Mouse (Mus musculus) cerebellum, postnatal 36 days (tissue): ENCODE results near the gene Fgfr2.

Source experiments
- DNase-seq, 2 experiments: peaks; one replicate each; pipeline ENCODE4 v3.0.0; 2021 to 2022; ENCODE audit warnings: mixed read lengths in 2 of 2

Fgfr2 gene

DNA sequence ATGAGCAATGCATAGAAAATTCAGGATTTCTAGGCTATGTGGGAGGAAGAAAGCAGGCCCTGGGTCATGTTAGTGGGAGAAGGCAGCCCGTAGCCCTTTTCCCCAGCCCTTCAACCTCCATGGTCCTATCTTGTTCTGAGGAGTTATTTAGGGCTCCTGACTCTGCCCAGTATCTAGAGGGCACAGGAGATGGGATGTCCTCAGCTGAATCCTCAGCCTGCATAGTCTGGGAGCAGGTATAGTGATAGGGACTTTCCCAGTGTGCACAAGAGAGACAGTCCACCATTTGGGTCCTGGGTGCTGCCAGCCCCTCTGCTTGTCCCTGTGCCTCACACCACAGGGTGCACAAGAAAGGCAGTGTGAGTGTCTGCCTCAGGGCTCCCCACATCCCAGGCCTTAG is 2144.6 kb downstream of the Fgfr2 start:
- no peak for DNase-seq

DNA sequence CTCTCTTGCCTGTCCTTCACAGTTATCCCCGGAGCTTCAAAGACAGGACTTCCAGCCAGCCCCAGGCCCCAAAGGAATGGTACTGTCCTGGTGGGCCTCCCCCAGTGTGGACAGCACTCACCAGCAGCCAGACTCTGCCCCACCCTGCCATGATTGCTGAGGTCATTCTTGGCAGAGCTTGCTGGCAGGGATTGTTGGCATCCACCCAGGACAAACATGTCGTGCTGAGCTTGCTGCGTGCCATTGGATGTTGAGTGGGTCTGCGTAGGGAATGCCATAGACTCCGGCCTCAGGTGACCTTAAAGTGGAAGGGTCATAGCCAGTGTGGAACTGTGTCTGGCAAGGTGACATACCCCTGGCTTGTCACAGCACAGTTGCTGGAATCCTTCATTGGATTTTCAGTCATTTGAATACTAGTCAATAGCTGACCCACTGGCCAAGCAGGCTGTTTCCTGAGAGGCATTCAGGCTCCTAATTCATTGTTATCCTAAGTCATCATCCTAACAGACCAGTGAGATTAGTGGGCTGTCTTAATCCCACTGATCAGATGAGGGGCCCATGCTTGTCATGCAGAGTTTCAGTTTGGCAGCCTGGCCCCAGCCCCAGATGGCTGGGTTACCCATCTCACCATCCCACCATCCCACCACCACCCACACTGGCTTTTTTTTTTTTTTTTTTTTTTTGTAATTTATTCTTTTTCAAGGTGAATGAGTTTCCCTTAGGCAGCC is 2145.2 kb downstream of the Fgfr2 start:
- DNase-seq, result peak; percentile 86 to 90

DNA sequence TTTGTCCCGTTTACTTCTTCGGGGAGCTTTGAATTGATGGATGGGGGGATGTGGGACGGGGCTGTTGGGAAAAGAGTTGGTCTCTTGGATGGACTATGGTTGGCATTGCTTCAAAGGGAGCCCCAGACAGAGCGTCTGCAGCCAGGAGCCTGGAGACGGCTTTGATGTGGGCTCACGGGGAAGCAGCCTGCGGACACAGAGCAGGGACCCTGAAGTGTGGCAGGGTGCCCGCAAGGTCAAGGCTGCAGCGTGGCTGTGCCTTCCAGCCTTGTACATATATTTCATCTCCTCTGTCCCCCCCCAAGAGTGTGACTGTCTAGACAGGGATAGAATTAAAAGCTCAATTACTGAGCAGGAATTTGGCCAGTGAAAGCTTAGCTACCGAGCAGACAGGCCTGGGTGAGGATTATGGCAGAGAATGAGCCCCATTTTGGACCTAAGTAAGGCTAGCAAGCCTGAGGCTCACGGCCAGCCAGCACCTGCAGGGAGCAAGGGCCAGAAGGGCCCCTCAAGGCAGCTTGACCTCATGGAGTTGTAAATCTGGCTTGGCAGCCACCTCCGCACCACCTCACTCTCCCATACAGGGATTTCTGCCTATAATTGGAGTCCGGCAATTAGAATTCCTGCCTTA is 2146.7 kb downstream of the Fgfr2 start:
- DNase-seq, result peak in 1 of 2 experiments; percentile 35

DNA sequence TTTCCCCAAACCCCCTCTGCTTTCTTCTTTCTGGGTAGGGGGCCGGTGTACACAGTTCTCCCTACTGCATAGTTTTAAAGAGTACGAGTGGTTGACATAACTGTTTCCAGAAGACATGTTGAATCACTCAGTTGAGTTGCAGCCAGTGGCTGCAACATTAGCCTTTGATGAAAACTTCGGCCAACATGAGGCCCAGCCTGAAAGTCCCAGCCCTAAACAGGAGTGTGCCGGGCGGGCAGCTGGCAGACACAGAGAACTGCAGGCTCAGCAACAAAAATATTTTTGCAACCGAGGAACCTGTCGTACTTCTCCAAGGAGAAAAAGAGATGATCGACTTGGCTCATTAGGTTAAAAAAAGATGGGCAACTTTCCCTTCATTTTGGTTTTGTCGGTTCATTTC is 2150.4 kb downstream of the Fgfr2 start:
- no peak for DNase-seq

DNA sequence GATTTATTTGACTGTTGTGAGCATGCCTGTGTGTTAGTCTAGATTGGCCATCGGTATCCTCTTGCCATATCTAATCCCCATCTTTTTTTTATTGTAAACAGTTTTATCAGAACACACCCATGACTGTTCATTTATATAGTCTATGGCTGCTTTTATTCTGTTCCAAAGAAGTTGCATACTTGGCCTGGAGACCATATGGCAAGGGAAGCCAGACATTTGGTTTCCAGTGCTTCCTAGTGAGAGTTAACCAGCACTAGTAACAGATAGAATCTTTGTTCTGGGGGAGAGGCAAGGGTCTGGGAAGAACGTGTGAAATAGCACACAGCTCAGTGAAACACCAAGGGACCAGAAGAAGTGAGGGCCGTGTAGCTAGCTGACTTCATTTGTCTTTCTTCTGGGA is 2153.6 kb downstream of the Fgfr2 start:
- DNase-seq, result no peak

DNA sequence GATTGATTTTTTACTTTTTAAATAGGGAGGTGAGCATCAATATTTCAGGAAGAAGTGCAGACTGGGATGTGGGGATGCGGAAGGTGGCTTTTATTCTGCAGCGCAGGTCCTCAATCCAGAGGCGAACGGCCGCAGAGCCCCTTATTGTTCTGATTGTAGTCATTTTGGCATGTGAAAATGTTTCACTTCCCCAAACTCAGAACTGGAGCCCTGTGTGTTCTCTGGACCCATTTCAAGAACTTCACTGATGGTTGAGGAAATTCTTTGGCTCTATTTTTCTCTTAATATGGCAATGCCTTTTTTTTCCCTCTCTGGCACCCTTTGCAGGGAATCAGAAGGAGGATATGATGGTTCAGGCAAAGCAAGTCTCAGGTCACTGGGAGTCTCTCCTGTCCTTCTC is 2154.1 kb downstream of the Fgfr2 start:
- no peak for DNase-seq

DNA sequence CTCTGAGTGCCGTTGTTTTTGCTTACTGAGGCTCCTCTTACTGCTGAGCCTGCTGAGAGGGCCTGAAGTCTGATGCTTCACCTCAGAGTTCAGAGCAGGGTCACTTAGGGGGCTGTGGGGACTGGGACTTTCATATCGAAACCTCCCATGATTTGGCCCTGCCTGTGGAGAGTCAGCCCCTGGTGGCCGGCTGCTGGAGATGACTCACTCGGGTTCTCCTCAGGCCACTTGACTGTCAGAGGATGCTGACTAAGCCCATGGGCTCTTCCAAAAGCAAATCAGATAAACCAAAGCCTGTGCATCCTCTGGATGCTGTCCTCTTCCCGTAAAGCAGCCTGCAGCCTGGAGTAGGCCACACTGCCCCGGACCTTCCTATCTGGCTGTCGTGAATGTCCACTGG is 2154.6 kb downstream of the Fgfr2 start:
- DNase-seq, result peak; percentile 28 to 39

DNA sequence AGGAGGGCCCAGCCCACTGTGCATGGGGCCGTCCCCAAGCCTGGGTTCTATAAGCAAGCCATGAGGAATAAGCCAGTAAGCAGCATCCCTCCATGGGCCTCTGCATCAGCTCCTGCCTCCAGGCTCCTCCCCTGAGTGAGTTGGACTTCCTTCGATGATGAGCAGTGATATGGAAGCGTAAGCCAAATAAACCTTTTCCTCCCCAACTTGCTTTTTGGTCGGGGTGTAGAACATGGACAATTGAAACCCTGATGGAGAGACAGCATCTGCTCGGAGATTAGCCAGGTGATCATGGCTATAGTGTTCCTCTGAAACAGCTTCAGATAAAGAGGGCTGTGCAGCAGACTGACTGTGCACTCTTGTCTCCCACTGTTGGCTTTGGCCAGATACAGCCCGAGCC is 2155.2 kb downstream of the Fgfr2 start:
- no peak for DNase-seq

DNA sequence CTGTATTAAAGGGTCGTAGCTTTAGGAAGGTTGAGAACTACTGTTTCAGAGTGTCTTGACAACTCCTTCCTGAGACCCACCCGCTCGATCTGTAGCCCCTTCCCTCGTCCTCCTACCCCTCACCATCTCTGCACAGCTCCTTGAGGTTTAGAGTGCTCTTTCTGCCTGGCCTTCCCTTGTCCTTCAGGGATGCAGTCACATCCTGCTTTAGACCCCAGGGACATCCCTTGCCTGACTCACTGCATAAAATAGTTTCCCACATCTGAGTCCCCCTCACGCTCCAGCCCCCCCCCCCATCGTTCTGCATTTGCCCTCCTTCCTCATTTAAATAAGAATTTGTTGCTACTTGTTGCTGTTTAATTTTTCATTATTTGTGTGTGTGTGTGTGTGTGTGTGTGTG is 2156.3 kb downstream of the Fgfr2 start:
- no peak for DNase-seq

DNA sequence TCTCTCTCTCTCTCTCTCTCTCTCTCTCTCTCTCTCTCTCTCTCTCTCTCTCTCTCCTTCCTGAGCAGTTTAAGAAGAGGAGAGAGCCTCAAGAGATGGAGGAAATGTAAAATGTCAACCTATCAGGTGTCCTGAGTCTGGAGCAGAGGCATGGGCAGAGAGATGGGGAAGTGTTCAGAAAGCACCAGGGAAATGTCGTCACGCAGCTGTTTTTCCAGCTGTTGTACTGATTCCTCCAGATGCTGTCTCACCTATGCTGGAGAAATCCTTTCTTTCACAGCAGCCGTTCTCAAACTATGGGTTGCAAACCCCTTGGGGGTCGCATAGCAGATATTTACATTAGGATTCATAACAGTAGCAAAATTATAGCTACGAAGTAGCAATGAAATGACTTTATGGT is 2156.7 kb downstream of the Fgfr2 start:
- no peak for DNase-seq

DNA sequence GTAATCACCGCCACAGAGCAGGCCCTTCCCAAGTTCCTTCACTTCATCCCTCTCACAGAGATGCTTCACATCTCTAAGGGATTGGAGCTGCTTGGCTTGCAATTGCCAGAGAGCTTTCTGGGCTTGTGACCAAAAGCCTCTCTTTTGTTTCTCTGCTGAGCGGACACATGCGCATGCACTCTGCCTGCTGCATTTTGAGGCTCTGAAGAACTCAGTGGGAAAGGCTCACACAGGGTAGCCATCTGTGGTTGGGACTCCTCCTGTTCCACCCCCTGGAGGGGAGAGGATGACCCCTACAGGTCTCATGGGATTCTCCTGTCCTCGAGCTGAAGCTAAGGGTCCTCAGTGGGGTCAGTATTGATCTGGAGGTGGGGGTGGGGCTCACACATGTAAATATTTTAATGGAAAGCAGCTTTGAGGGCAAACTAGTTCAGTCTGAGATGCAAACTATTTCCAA is 2157.2 kb downstream of the Fgfr2 start:
- peak; percentile 50 to 55 for DNase-seq

DNA sequence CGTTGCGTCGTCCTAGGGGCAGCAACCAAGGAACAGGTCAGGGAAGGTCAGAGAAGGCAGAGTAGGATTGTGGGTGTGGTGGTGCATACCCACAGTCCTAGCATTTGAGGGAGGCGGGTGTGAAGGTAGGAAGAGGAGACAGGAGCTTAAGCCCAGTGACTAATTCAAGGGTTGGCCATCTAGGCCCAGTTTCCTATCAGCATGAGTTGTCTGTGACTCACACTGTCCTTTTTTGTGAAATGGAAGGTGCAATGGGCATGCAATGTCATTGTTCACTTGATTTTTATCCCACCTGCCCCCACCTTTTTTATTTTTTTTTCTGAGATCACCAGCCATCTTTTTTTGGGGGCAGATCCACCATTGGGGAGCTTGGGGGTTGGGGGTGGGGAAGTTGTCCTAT is 2157.8 kb downstream of the Fgfr2 start:
- DNase-seq, result no peak

DNA sequence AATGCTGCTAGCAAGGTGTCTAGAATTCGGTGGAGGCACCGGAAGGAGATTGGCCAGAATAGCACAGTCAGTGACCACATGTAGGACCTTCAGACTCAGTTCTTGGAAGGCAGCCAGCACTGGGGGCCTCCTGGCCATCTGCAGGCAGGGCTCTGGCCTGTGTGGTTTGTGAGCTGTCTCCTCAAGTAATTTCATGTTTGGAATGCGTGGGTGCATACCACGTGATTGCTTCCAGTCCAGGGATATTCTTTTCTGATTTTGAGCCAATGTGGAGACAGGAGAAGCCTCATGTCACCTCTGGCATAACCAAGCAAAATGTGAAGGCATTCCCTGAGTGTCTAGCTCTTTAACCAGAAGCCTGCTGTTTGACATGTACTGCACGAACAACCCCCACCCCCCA is 2158.5 kb downstream of the Fgfr2 start:
- DNase-seq, result peak; percentile 66 to 71

DNA sequence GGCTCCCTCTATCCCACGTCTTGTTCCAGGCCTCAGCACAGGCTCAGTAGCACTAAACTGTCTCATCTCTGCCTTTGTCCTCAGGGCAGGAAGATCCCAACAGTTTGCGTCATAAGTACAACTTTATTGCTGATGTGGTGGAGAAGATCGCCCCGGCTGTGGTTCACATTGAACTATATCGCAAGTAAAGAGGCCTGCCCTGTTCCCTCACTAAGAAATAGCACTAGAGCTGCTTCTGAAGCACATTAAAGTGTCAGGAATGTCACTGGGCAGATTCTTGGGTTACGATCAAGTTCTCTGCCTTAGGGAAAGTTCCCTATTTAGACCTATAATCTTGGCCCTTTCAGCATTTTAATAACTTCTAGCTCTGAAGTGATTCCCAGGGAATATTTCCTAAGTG is 2161.7 kb downstream of the Fgfr2 start:
- no peak for DNase-seq

DNA sequence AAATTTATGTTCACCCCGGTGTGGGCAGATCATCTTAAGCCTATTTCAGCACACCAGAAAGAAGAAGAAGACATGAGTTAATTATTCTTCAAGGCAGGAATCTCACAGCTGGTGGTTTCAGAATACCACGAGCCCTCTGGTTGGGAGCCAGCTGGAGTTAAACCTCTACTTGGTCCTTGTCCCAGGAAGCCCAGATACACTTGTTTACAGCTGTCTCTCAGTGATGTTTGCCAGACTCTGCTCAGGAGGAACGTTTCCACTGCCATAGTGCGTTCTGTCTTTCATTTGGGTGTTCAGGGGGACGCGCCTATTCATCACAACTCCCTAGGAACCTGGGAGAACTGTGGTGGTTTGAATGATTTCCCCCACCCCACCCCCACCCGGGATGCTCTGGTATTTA is 2163.3 kb downstream of the Fgfr2 start:
- DNase-seq, result no peak

DNA sequence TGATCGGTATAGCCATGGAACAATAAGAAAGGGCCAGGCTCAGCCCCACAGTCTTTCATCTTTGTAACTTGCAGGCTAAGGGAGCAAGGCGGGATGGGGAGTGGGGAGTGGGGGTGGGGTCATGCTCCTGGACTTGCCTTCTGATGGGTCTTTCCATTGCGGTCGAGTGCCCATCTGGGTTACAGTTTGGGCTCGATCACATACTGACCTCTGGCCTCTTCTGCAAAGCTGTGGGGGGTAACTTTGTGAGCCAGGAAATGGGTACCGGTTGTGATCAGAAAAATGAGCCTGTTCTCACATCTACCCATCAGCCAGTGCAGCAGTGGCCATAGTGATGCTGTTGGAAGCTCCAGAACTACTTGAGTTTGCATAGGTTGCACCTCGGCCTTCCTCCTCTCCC is 2164.6 kb downstream of the Fgfr2 start:
- no peak for DNase-seq

DNA sequence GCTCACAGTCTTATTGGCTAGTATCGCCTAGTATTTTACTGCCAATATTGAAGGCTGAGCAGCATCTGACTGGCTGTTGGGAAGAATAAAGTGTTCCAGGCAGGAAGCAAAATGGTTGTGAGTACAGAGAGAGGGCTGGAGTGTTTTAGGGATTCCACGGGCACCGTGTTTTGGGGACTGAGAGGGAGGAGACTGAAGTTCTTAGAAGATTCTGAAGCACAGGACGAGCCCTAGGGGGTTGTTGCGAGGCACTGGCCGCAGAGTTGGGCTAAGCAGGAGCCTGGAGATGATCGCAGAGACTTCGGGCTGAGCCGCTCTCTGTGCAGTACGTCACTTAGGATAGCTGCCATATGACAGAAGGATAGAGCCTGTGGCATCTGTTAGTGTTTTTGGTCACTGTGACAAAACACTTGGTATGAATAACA is 2169.0 kb downstream of the Fgfr2 start:
- DNase-seq, result peak; percentile 40 to 64

DNA sequence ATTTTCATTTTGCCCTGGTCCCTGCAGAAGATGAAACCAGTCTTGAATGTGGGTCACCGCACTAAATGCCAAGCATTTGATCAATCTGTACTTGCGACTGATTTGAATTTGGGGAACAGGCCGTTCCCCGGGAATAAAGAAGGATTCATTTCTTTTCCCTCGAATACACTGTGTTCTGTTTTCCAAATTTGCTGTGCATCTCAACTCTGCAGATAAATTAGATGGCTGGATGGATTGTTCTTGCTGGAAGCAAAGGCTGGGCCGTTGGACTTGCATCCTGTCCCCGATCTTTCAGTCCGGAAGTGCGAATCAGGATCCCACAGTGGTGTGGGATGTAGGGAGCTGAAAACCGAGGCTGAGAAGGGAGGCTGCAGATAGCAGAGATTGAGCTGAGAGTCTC is 2169.8 kb downstream of the Fgfr2 start:
- DNase-seq, result no peak

DNA sequence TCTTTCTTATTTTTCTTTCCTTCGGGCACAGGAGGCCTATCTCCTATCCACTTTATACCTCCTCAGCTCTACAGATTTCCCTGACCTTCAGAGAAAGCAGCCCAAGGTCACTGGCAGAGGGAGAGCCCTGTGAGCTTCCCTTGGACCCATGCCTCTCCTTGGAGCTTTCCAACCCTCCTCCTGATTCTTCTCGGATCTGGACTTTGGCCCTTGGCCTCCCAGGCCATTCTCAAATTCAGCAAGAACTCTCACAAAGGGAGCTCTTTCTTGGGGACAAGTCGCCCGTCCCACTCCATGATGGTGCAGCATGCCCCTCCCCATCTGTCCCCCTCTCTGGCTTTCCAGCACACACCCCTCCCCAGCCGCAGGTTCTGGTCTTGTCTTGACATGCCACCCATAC is 2172.1 kb downstream of the Fgfr2 start:
- DNase-seq, result no peak

DNA sequence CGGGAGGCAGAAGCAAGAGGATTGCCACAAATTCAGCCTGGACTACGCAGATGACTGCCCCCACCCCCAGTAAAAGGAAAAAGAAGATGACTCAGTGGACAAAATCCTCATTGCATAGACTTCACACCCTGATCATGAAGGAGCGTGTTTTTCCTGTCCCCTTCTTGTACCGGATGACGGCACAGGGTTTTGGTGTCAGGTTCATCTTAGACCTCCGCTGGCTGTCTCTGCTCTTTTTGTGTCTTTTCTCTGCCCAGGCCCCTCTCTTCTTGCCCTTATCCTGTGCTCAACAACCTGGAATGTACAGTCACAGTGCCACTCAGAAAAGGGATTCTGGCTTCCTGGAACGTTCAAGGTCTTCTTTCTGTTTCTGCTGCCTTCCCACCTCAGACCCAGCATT is 2172.7 kb downstream of the Fgfr2 start:
- no peak for DNase-seq

DNA sequence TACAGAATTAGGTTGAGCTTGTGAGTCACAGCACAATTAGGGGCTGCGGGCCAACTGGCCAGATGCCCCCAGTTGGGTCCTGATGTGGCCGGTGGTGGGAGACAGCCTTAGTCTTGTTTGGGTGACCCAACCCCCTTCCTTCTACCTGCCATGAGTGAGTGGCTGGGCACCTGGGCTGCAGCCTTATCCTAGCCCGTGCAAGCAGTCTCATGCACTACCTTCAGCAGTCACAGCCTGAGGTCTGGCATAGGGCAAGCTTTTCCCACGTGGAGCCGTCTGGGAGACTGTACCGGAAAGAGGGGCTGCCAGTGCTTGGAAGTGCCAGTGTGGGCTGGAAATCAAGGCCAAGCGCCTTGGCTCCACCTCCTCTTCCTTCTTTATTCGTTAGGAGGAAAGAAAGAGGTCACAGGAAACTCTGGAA is 2173.8 kb downstream of the Fgfr2 start:
- peak; percentile 63 to 67 for DNase-seq

DNA sequence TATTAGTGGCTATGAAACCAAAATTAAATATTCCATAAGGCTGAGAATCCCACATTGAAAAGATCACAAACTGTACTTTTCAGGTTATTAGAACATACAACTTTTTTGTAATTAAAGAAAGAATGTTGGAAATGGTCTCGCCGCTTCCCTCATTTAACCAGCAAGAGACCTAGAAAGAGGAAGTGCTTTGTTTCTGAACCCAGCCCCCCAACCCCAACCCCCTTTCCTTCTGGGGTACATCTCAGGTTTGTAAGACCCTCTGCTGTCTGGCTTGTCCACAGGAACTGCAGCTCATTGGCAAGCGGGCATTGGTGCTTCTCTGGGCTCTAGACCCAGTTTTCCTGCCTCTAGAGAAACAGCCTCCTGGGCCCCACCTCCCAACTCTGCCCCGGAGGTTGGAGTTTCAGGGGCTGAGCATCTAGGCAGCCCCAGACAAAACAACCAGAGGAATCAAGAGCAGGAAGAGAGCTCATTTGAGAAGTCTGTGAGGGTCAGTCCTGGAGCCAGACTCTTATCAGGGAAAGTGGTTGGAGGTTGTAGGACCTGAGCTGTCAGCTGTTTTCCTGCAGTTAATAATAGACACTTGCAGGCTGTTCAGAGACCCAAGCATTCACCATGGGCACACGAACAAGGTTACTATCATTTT is 2174.5 kb downstream of the Fgfr2 start:
- peak in 1 of 2 experiments; percentile 23 for DNase-seq

DNA sequence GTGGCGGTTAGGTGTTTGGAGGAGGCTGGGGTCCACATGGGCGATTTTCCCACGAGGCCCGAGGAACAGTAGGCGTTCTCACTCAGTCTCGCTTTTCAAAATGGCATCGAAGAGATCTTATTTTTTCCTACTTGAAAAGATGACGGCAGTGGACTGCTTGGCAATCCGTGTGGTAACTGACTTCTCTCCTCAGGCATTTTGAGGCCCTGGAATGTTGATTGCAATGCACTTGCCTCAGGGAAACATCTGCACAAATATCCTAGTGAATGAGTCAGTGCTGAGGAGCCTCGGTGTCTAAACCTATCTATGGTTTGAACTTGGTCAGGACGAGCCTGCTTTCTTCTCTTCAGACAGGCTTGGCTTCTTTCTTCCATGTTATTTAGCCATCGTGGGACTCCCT is 2176.8 kb downstream of the Fgfr2 start:
- DNase-seq, result no peak

DNA sequence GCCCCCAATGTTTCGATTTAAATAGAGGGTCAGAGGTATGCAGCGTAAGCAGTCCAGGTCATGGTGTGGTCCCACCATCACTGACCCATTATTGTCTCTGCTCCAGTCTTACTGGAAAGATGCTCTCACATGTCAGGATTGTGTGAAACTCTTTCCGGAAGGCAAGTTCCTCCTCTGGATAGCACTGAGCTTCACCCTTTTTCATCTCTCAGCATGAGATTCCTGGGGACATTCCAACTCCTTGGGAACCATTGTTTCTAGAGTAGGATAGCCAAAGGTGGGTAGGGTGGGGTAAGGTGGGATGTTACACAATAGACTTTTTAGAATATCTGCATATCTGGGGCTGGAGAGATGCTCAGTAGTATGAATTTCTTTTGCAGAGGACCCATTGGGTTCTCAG is 2177.4 kb downstream of the Fgfr2 start:
- no peak for DNase-seq
